Mouse (Mus musculus) heart, postnatal 10 days (tissue): ENCODE measurements around the gene C2cd4a. TPM values are rescaled to one million over a fixed set of nuclear protein-coding genes. Genes with fewer than 3 reads are reported as not detected.

Experiments used
- DNase-seq, 2 experiments: peaks; one replicate each; pipeline ENCODE4 v3.0.0; 2021
- intact Hi-C: fragments of 180-260 bp; cut with DNase I; formaldehyde crosslinking; loops from one replicate; pipeline ENCODE4 v1.15.1; 2025
- total RNA-seq, 2 experiments: library from RNA; stranded (reverse); gene quantifications; 2 replicates each; pipeline ENCODE4 v1.2.3; 2021

C2cd4a gene
- total RNA-seq = not detected

- intact Hi-C loops = no loop called here
Measured at GRCm38 (mm10) chr9:67832046-67832605, at the start of gene C2cd4a. C2cd4a (minus strand) TSS chr9:67832330.

GRCm38 (mm10) chr9:67878197-67878769, 46.2 kb upstream of the C2cd4a start:
- intact Hi-C loops = no loop called here

More at GRCm38 (mm10) chr9:67832046-67832605, at the start of gene C2cd4a:
- peak; percentile 44 to 48 for DNase-seq

GRCm38 (mm10) chr9:67877081-67877718, 45.1 kb upstream of the C2cd4a start:
- intact Hi-C loops = no loop called here
- no peak for DNase-seq

More at GRCm38 (mm10) chr9:67878197-67878769, 46.2 kb upstream of the C2cd4a start:
- no peak for DNase-seq

- peak; percentile 51 to 57 for DNase-seq
- intact Hi-C loops = loop anchor here (1.0 kb wide), 2 partner anchors 47 to 117 kb away; no protein-coding TSS in a partner anchor
Measured at GRCm38 (mm10) chr9:67875337-67875736, 43.2 kb upstream of the C2cd4a start.

GRCm38 (mm10) chr9:67874522-67875222, 42.5 kb upstream of the C2cd4a start:
- no peak for DNase-seq
- intact Hi-C loops = loop anchor here (1.0 kb wide), 2 partner anchors 46 to 116 kb away; no protein-coding TSS in a partner anchor

- DNase-seq = peak; percentile 16 to 18
Measured at GRCm38 (mm10) chr9:67869691-67870450, 37.7 kb upstream of the C2cd4a start.

GRCm38 (mm10) chr9:67867411-67867810, 35.3 kb upstream of the C2cd4a start:
- DNase-seq = no peak
- intact Hi-C loops = no loop called here

More at GRCm38 (mm10) chr9:67869691-67870450, 37.7 kb upstream of the C2cd4a start:
- intact Hi-C loops = no loop called here

GRCm38 (mm10) chr9:67865411-67865810, 33.3 kb upstream of the C2cd4a start:
- intact Hi-C loops = no loop called here
- no peak for DNase-seq

- no peak for DNase-seq
- intact Hi-C loops = no loop called here
Measured at GRCm38 (mm10) chr9:67864011-67864410, 31.9 kb upstream of the C2cd4a start.

GRCm38 (mm10) chr9:67863332-67863731, 31.2 kb upstream of the C2cd4a start:
- no peak for DNase-seq
- intact Hi-C loops = no loop called here

- intact Hi-C loops = no loop called here
- no peak for DNase-seq
Measured at GRCm38 (mm10) chr9:67860273-67860672, 28.1 kb upstream of the C2cd4a start.

GRCm38 (mm10) chr9:67851150-67851549, 19.0 kb upstream of the C2cd4a start:
- intact Hi-C loops = no loop called here
- DNase-seq = peak in 1 of 2 experiments; percentile 31

GRCm38 (mm10) chr9:67849846-67850245, 17.7 kb upstream of the C2cd4a start:
- DNase-seq = no peak
- intact Hi-C loops = no loop called here

- intact Hi-C loops = no loop called here
- DNase-seq = no peak
Measured at GRCm38 (mm10) chr9:67849397-67849796, 17.3 kb upstream of the C2cd4a start.

- no peak for DNase-seq
- intact Hi-C loops = no loop called here
Measured at GRCm38 (mm10) chr9:67847606-67848005, 15.5 kb upstream of the C2cd4a start.

GRCm38 (mm10) chr9:67846089-67846488, 14.0 kb upstream of the C2cd4a start:
- no peak for DNase-seq
- intact Hi-C loops = no loop called here

- intact Hi-C loops = no loop called here
- peak in 1 of 2 experiments; percentile 19 for DNase-seq
Measured at GRCm38 (mm10) chr9:67845648-67846047, 13.5 kb upstream of the C2cd4a start.

GRCm38 (mm10) chr9:67845012-67845411, 12.9 kb upstream of the C2cd4a start:
- DNase-seq = no peak
- intact Hi-C loops = no loop called here

- intact Hi-C loops = no loop called here
- no peak for DNase-seq
Measured at GRCm38 (mm10) chr9:67842797-67843196, 10.7 kb upstream of the C2cd4a start.
